Mouse (Mus musculus) testis, adult 2 months (tissue): ENCODE measurements at regions not wholly inside any gene's neighbourhood (a gene's known extent, or its start where the extent isn't known, plus 50 kb on each side); places are given as distances from the start of the nearest gene placed in this dataset.

ENCODE experiments used
- CTCF ChIP-seq: fragments of 200-500 bp; IDR thresholded peaks from 2 replicates; pipeline ENCODE4 v1.5.1; 2012; ENCODE audit warnings: low read depth, mild to moderate bottlenecking, inconsistent platforms, low read length, moderate library complexity; ENCODE audit not compliant: control insufficient read depth, insufficient read depth, insufficient replicate concordance
- POLR2A ChIP-seq: fragments of 200-500 bp; IDR thresholded peaks from 2 replicates; pipeline ENCODE4 v1.6.1; 2012; ENCODE audit warnings: low read depth, mild to moderate bottlenecking, inconsistent platforms, low read length, moderate library complexity; ENCODE audit not compliant: control insufficient read depth

DNA sequence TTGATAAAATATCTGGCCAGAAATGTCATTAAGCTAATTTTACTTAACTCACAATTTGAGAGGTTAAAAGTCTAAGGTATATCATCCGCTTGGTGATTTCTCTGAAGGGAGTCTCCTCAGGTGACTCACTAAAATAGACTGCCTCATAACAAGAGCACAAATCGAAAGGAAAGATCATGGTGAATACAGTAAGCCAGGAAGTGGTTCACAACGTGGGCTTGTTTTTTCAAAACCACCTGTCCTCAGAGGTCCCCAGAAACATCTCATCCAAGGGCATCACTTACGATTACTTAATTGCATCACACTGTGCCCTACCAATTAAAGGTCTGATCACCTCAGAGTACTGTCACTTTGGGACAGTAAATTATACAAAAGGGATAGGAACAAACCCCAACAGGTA lies 1009.0 kb upstream of the Cited2 start:
- TF ChIP-seq CTCF = no peak
- TF ChIP-seq POLR2A = no peak
